Mouse (Mus musculus): ENCODE measurements around the gene Tex26. TPM values are rescaled to one million over a fixed set of nuclear protein-coding genes. Genes with fewer than 3 reads are reported as not detected.

Tex26 gene
- polyA plus RNA-seq, 1 experiment from 2014 or later: 1.4 TPM

DNA sequence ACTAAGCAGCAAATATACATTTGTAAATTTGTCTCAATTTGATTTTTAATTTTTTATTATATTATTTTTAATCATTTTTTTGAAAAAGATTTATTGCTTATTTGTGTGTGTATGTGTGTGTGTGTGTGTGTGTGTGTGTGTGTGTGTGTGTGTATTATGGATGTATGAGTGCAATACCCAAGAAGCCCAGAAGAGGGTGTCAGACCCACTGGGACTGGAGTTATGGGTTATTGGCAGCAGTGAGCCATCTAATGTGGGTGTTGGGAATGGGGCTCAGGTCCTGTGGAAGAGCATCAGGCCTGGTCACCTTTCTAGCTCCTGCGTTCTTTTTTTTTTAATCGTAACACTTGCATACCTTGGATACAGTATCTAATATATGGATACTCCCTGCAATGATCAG lies 66.6 kb downstream of the Tex26 start:
- no peaks in the 10 kb centered on the region for H3K4me1 ChIP-seq (replicated peaks; ENCODE audit: control insufficient read depth, insufficient read depth, low read length)
- H3K4me3 ChIP-seq (ENCODE audit: low read depth, low read length): no peak overlapping the region
- ATAC-seq (ENCODE audit: low FRiP score) (no peak), DNase-seq (ENCODE audit: low spot score) (no peak)
- no peak overlapping the region for H3K4me2 ChIP-seq (replicated peaks; ENCODE audit: low read depth, low read length)
- H3K27ac ChIP-seq (ENCODE audit: low read depth, low read length): no peak overlapping the region
- H3K9ac ChIP-seq (ENCODE audit: low read depth, low read length): no peak overlapping the region
- H3K36me3 ChIP-seq (ENCODE audit: control insufficient read depth, insufficient read depth, low read length): no peaks in the 10 kb centered on the region
- H3K9me3 ChIP-seq (ENCODE audit: control insufficient read depth, low read length): no peaks in the 10 kb centered on the region
- 89% methylated on average over 2 of the region's 2 CpGs for WGBS
- no peaks in the 10 kb centered on the region for H3K27me3 ChIP-seq (ENCODE audit: control insufficient read depth, insufficient read depth, low read length)

DNA sequence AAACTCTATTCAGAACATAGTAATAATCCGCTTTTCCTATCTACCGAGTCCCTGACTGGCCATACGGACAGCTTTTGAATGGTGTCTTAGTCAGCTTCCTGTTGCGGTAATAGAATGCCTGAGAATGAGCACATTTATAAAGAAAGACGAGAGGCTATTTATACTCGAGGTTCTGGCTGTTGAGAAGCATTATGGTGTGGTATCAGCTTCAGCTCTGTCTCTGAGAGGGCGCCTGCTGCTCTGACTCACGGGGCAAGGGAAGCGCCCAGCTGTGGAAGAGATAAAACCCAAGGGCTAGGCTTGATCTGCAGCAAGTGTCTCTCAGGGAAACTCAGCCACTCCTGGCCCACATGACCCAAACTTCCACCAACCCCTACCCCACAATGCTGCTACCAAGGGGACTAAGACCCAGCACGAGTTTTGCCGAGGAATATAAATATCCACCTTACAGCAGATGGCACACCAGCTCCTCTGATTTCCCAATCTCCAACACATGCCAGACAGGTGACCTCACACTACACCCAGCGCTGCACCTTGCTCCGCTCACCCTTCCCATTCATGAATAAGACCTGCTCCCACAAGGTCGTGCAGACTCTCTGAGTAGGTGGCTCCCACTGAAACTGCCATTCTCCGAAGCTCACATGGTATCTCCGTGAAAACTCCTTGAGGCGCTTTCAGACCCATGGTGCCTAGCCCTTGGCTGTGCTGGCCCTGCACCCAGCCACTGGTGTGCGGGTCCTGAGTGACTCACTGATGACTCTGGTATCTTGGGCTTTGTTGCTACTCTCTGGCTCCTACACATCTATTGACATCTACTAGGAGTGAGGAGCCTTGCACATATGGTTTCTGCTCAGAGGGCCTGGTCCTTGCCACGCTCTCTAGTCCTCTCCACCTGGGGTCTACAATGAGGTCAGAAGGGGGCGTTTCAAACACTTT lies 68.9 kb downstream of the Tex26 start:
- no peak for ATAC-seq (ENCODE audit: low FRiP score)
- Histone ChIP-seq H3K27ac (ENCODE audit: low read depth, low read length) (no peak overlapping the region), H3K9ac (ENCODE audit: low read depth, low read length) (no peak overlapping the region), H3K36me3 (ENCODE audit: control insufficient read depth, insufficient read depth, low read length) (no peaks in the 10 kb centered on the region), H3K4me1 (replicated peaks; ENCODE audit: control insufficient read depth, insufficient read depth, low read length) (peaks cover under 1% of the 10 kb centered on the region; the same call in 1 of the 2 replicates), H3K4me2 (replicated peaks; ENCODE audit: low read depth, low read length) (no peak overlapping the region), H3K4me3 (ENCODE audit: low read depth, low read length) (no peak overlapping the region), H3K27me3 (ENCODE audit: control insufficient read depth, insufficient read depth, low read length) (no peaks in the 10 kb centered on the region), H3K9me3 (ENCODE audit: control insufficient read depth, low read length) (no peaks in the 10 kb centered on the region)
- DNase-seq (ENCODE audit: low spot score): no peak
- 88% methylated on average over 20 of the region's 20 CpGs for WGBS

DNA sequence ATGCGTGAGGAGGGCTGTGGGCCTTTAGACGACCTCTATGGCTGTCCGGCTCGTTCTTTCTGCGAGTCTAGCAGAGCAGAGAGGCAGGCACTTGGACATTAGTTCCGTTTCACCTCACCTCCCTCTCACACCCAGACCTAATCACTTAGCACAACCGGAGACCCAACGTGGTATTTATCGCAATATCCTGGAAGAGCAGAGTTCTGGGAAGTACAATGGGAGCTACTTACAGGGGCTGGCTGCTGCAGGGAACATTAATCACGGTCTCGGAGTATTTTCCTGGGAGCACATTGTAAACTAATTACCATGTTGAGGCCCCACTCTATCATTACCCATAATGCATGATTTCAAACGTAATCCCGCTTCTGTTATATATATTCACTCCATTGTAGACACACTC lies 70.9 kb downstream of the Tex26 start:
- ATAC-seq (ENCODE audit: low FRiP score): peak; percentile 20; the same call in 1 of the 2 replicates
- WGBS: 68% methylated on average over 13 of the region's 13 CpGs

DNA sequence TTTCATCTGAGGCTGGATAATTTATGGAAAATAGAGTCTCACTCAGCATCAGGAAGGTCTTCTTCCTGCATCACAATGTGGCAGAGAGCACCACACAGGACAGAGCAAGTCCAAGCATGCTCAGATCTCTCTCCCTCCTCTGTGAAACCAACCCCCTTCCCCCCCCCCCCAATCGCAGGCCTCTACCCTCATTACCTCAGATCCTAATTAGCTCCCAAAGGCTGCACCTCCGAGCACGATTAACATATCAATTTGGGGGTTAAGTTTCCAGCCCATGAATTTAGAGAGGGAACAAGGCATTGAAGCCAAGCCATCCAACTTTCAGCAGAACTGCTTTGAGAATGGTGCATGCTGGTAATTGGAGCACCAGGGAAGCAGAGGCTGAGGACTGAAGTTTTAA lies 73.2 kb downstream of the Tex26 start:
- Histone ChIP-seq H3K27me3 (ENCODE audit: control insufficient read depth, insufficient read depth, low read length) (no peaks in the 10 kb centered on the region), H3K4me3 (ENCODE audit: low read depth, low read length) (no peak overlapping the region), H3K4me2 (replicated peaks; ENCODE audit: low read depth, low read length) (no peak overlapping the region), H3K27ac (ENCODE audit: low read depth, low read length) (no peak overlapping the region), H3K9me3 (ENCODE audit: control insufficient read depth, low read length) (no peaks in the 10 kb centered on the region), H3K9ac (ENCODE audit: low read depth, low read length) (no peak overlapping the region), H3K4me1 (replicated peaks; ENCODE audit: control insufficient read depth, insufficient read depth, low read length) (peaks cover 8% of the 10 kb centered on the region), H3K36me3 (ENCODE audit: control insufficient read depth, insufficient read depth, low read length) (no peaks in the 10 kb centered on the region)
- WGBS: 38% methylated on average over 3 of the region's 3 CpGs
- ATAC-seq (ENCODE audit: low FRiP score) (no peak), DNase-seq (ENCODE audit: low spot score) (no peak)

More for the DNA sequence above, 70.9 kb downstream of the Tex26 start:
- DNase-seq (ENCODE audit: low spot score): no peak
- Histone ChIP-seq H3K4me2 (replicated peaks; ENCODE audit: low read depth, low read length) (no peak overlapping the region), H3K9ac (ENCODE audit: low read depth, low read length) (no peak overlapping the region), H3K4me3 (ENCODE audit: low read depth, low read length) (no peak overlapping the region), H3K9me3 (ENCODE audit: control insufficient read depth, low read length) (no peaks in the 10 kb centered on the region), H3K27ac (ENCODE audit: low read depth, low read length) (no peak overlapping the region), H3K4me1 (replicated peaks; ENCODE audit: control insufficient read depth, insufficient read depth, low read length) (peaks cover 8% of the 10 kb centered on the region), H3K36me3 (ENCODE audit: control insufficient read depth, insufficient read depth, low read length) (no peaks in the 10 kb centered on the region), H3K27me3 (ENCODE audit: control insufficient read depth, insufficient read depth, low read length) (no peaks in the 10 kb centered on the region)

DNA sequence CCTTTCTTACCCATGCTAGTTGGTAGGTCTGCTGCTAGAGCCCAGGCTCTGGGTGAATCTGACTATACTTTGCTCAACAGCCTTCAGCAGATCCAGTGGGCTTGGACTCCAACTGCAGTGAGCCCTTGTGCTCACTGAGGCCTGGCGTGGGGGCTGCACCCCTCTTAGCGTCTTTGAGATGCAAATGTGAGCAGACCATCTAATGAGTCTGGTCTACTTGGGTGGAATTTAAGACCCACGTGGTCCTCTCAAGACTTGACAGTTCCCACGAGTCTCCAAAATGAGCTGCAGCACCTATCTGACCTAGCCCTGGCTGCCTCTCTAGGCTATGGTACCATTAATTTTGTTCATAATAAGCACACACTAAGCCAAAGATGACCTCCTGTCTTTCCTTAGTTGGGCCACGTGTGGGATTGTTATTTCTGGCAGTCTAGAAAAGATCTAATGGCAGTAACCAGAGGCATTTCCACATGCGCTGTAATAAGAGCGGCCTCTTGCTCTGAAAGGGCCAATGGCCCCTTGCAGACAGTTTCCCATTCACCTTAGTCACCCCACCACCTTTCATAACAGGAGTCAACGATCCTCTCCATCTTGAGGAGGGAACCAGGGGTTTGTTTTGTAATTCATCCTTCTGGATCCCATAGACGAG lies 74.1 kb downstream of the Tex26 start:
- 39% methylated on average over 9 of the region's 9 CpGs for WGBS
- H3K9me3 ChIP-seq (ENCODE audit: control insufficient read depth, low read length): no peaks in the 10 kb centered on the region
- no peaks in the 10 kb centered on the region for H3K27me3 ChIP-seq (ENCODE audit: control insufficient read depth, insufficient read depth, low read length)
- H3K4me1 ChIP-seq (replicated peaks; ENCODE audit: control insufficient read depth, insufficient read depth, low read length): peaks cover 8% of the 10 kb centered on the region
- no peak for DNase-seq (ENCODE audit: low spot score)
- H3K4me3 ChIP-seq (ENCODE audit: low read depth, low read length): no peak overlapping the region
- no peaks in the 10 kb centered on the region for H3K36me3 ChIP-seq (ENCODE audit: control insufficient read depth, insufficient read depth, low read length)
- H3K4me2 ChIP-seq (replicated peaks; ENCODE audit: low read depth, low read length): no peak overlapping the region
- peak; percentile 10; the same call in 1 of the 2 replicates for ATAC-seq (ENCODE audit: low FRiP score)
- no peak overlapping the region for H3K9ac ChIP-seq (ENCODE audit: low read depth, low read length)
- H3K27ac ChIP-seq (ENCODE audit: low read depth, low read length): peak overlapping the region; percentile 69

DNA sequence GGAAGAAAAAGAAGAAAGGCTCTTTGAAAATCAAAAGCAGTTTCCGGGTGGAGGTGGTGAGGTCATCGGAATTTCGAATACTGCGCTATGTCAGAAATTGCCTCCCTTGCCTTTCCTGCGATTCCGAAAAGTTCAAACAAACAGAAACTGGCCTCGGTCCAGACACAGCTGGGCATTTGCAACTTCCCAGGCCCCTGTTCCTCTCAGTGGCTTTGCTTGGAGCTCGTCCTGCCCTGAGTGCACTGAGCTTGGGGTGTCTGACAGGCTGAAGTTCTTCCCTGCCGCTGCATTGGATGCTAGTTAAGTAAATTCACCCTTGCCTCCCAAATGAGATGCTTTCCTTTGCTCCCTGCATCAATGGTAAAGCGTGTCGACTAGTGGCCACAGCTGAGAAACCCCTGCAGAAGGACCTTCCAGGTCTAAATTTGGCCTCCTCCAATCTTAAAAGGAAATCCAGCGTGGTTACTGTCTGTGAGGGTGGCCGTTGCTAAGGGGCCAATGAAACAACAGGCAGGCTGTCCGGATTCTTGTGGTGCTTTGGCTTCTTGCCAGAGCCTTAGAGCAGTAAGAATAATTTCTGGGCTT lies 74.7 kb downstream of the Tex26 start:
- H3K4me1 ChIP-seq (replicated peaks; ENCODE audit: control insufficient read depth, insufficient read depth, low read length): peaks cover 8% of the 10 kb centered on the region
- H3K36me3 ChIP-seq (ENCODE audit: control insufficient read depth, insufficient read depth, low read length): no peaks in the 10 kb centered on the region
- no peak overlapping the region for H3K4me3 ChIP-seq (ENCODE audit: low read depth, low read length)
- H3K9ac ChIP-seq (ENCODE audit: low read depth, low read length): no peak overlapping the region
- peak; percentile 72 for DNase-seq (ENCODE audit: low spot score)
- peak; percentile 67 for ATAC-seq (ENCODE audit: low FRiP score)
- no peaks in the 10 kb centered on the region for H3K27me3 ChIP-seq (ENCODE audit: control insufficient read depth, insufficient read depth, low read length)
- peak overlapping the region; percentile 69 for H3K27ac ChIP-seq (ENCODE audit: low read depth, low read length)
- H3K4me2 ChIP-seq (replicated peaks; ENCODE audit: low read depth, low read length): no peak overlapping the region
- no peaks in the 10 kb centered on the region for H3K9me3 ChIP-seq (ENCODE audit: control insufficient read depth, low read length)
- 23% methylated on average over 14 of the region's 14 CpGs for WGBS

DNA sequence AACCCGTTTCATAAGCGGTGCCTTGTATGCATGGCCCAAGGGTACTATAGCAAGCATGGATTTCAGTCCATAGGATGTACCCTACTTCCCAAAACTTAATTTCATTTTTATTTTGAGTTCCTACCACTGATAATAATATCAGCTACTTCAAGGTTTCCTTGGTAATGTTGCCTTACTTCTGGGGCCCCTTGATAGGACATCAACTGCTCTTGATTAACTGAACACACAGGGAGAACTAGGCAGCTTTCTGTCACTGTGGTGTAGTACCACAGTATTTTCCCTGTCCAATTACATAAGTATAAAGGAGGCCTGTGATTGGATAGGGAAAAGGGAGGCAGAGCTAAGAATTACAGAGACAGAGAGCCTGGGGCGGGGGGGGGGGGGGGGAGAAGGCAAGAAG lies 75.4 kb downstream of the Tex26 start:
- no peak overlapping the region for H3K9ac ChIP-seq (ENCODE audit: low read depth, low read length)
- peaks cover 8% of the 10 kb centered on the region for H3K4me1 ChIP-seq (replicated peaks; ENCODE audit: control insufficient read depth, insufficient read depth, low read length)
- ATAC-seq (ENCODE audit: low FRiP score) (no peak), DNase-seq (ENCODE audit: low spot score) (no peak)
- no peaks in the 10 kb centered on the region for H3K27me3 ChIP-seq (ENCODE audit: control insufficient read depth, insufficient read depth, low read length)
- 65% methylated on average over 3 of the region's 3 CpGs for WGBS
- H3K4me3 ChIP-seq (ENCODE audit: low read depth, low read length): no peak overlapping the region
- no peaks in the 10 kb centered on the region for H3K36me3 ChIP-seq (ENCODE audit: control insufficient read depth, insufficient read depth, low read length)
- no peaks in the 10 kb centered on the region for H3K9me3 ChIP-seq (ENCODE audit: control insufficient read depth, low read length)
- no peak overlapping the region for H3K4me2 ChIP-seq (replicated peaks; ENCODE audit: low read depth, low read length)
- H3K27ac ChIP-seq (ENCODE audit: low read depth, low read length): no peak overlapping the region

DNA sequence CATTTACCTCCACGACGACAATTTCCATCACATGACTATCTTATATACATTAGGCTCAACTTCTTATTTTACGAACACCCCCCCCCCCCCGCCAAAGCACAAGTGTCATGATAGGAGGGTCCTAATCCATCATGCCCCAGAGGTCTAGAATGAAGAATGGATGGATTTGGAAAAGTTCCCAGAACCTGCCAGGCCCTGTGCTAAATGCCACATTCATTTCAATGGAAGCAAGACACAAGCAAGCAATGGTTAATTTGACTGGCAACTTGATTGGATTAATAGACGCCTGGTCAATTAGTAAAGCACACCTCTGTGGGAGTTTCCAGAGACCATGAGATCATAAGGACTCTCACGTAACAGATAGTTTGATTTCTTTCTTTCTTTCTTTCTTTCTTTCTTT lies 77.7 kb downstream of the Tex26 start:
- DNase-seq (ENCODE audit: low spot score) (no peak), ATAC-seq (ENCODE audit: low FRiP score) (no peak)
- Histone ChIP-seq H3K9me3 (ENCODE audit: control insufficient read depth, low read length) (no peaks in the 10 kb centered on the region), H3K4me2 (replicated peaks; ENCODE audit: low read depth, low read length) (no peak overlapping the region), H3K27me3 (ENCODE audit: control insufficient read depth, insufficient read depth, low read length) (no peaks in the 10 kb centered on the region), H3K4me3 (ENCODE audit: low read depth, low read length) (no peak overlapping the region), H3K4me1 (replicated peaks; ENCODE audit: control insufficient read depth, insufficient read depth, low read length) (peaks cover 8% of the 10 kb centered on the region), H3K27ac (ENCODE audit: low read depth, low read length) (no peak overlapping the region), H3K36me3 (ENCODE audit: control insufficient read depth, insufficient read depth, low read length) (no peaks in the 10 kb centered on the region), H3K9ac (ENCODE audit: low read depth, low read length) (no peak overlapping the region)
- 86% methylated on average over 6 of the region's 6 CpGs for WGBS

Data from hindbrain, embryonic 11.5 days (tissue).